Mouse (Mus musculus): ENCODE measurements at regions not wholly inside any gene's neighbourhood (a gene's known extent, or its start where the extent isn't known, plus 50 kb on each side); places are given as distances from the start of the nearest gene placed in this dataset.
A peak's percentile ranks its signal among the peaks of the same experiment; 100 is the strongest.

DNA sequence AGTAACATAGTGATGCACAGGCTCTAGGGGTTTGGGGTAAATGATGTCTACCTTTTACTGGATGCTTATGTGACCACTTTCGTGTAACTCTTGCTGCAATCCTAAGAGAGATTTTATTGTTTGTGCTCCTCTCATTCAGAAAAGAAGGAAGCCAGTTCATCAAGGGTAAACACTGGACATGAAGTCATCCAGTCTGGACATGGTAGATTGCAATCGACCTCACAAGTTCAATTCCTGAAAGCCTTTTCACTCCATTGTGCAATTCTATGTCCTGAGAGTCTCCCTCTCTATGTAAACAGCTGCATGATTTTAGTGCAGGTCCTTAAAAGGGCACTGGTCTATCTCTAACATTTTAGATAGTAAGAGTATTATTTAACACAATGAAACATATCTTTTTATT, 73.5 kb upstream of the Gm16223 start:
- no peak for DNase-seq

GRCm38 (mm10) chr5:41983556-41983955, 84.2 kb upstream of the Gm16223 start:
- no peak for DNase-seq

DNA sequence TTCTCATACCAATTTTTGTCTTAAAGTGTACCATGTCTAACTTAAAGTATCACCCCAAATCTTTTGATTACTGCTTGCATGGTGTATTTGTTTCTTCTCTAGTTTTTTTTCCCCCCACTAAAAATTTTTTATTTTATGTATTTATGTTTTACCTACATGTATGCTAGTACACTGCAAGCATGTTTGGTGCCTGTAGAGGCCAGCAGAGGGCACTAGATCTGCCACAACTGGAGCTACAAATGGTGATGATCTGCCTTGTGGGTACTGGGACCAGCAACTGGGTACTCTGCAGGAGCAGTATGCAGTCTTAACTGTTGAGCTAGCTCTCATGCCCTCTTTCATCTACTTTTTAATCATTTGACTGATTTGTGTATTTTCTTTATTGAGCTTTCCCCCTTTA, 92.2 kb upstream of the Gm16223 start:
- no peak for DNase-seq

DNA sequence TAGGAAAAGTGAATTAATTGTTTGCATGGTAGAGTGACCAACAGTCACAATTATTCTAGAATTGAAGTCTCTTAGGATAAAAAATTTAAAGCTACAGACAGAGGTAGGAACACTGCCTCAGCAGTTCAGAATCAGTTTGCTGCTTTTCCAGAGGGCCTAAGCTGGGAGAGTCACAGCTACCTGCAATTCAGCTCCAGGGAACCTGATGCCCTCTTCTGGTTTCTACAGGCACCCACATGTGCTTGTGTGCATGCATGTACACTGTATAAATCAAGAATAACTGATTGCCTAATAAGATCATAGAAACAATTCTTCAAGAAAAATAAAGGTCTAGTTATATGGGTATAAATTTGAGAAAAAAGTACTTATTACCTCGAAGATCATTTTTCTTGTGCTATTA, 96.6 kb upstream of the Gm16223 start:
- DNase-seq = peak; percentile 25

- DNase-seq = no peak
Measured at GRCm38 (mm10) chr5:41966958-41967357, 100.8 kb upstream of the Gm16223 start.

DNA sequence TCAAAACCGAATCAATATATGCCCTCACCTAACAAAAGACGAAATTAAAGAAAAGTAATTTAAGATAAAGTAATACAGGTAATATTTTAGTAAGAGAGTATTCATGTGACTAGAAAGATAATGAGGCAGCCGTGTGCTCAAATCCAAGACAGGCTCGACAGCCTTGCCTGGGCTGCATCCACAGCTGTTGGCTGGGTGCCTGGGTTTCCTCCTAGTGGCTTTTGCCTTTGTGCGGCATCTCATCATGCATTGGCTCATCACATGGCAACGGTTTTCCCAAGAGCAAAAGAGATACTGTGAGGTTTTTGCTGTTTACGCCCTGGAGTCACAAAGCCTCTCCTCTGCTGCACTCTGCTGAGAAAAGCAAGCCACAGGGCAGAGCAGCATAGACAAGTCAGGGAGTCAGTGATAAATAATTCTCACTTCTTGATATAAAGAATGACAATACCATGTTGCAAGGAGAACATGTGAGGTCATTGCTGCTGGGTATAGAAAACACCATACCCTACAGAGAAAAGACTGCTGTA, 103.1 kb upstream of the Bod1l start:
- DNase-seq = peak; percentile 7

DNA sequence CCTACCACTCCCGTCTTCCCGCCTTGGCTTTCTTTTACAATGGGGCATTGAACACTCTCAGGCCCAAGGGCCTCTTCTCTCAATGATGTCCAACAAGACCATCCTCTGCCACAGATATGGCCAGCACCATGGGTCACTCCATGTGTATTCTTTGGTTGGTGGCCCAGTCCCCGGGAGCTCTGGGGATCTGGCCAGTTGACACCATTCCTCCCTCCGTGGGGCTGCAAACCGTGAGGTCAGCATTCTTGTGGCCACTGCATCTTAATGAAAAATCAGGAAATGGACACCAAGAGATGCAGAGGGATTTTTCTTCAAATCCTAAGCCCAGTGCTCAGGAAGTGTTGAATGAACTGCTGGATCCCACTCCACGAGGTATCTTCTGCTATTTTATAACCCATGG, 99.3 kb upstream of the Bod1l start:
- no peak for DNase-seq

DNA sequence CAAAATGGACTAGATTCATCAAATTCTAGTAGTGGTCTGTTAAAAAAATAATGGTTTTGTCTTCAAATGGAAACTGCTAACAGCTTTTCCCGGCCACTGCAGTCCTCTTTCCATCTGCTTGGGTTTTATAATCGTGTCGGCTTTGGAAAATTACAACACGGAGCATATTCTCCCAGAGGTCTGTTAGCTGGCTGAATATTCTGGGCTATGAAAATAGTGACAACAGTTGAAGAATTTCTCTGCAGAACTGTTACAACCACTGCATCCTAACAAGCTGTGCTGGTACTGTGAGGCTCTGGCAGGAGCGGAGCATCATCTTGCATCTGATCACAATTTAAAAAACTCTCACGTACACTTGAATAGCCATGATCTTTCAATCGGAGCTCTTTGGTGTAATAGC, 98.0 kb upstream of the Bod1l start:
- DNase-seq = no peak

- DNase-seq = no peak
Measured at GRCm38 (mm10) chr5:41941216-41941615, 97.1 kb upstream of the Bod1l start.

- DNase-seq = no peak
Measured at GRCm38 (mm10) chr5:41939736-41940135, 95.6 kb upstream of the Bod1l start.

DNA sequence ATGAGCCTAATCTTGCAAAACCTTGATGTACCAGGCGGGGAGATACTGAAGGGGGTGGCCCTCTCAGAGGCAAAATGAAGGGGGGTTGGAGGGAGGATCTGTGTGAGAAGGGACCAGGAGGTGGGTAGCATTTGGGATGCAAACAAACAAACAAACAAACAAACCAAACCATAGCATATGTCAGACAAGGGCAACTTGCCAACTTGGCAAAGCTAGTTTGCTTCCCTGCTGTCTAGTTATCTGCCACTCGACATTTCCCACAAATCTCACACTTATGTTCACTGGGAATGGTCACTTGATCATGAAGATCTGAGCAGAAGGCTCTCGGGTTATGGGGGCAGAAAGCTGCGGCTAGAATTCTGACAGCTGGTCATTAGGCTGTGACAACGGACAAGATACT, 65.9 kb upstream of the Bod1l start:
- no peak for DNase-seq

DNA sequence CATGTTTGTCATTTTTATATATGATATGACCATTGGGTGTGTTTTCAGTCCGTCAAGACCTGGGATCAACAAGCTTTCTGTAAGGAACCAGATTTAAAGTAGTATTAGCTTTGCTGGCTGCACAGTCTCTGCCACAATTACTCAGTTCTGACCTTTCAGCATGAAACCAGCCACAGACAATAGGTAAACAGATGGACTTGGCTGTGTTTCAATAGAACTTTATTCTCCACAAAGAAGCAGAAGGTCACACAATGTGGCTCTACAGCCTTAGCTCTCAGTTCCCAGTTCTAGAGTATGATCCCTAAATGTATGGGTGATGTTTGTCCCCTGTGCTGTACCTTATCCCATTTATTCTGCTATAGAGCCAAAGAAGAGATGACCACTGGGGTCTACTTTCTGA, 63.6 kb upstream of the Bod1l start:
- no peak for DNase-seq

GRCm38 (mm10) chr5:41904512-41904911, 60.4 kb upstream of the Bod1l start:
- peak; percentile 39 for DNase-seq

GRCm38 (mm10) chr5:41899237-41899636, 55.1 kb upstream of the Bod1l start:
- DNase-seq = no peak

GRCm38 (mm10) chr5:41898748-41899147, 54.6 kb upstream of the Bod1l start:
- no peak for DNase-seq

Measured in adrenal gland, adult 8-10 months (tissue).